Mouse (Mus musculus) heart, adult 8-10 months (tissue): ENCODE measurements around the gene Fuz. TPM values are rescaled to one million over a fixed set of nuclear protein-coding genes. Genes with fewer than 3 reads are reported as not detected.
A peak's percentile ranks its signal among the peaks of the same experiment; 100 is the strongest.

Source experiments
- DNase-seq: peaks from one replicate; pipeline ENCODE4 v3.0.0; 2022; ENCODE audit warnings: low spot score
- total RNA-seq, 4 experiments: library from RNA; stranded (reverse); gene quantifications; 2 replicates each; pipeline ENCODE4 v1.2.4; 2022

The Fuz gene
- 10 to 100 TPM; 14.9 to 18.5 (median 17.4) TPM for total RNA-seq

DNA sequence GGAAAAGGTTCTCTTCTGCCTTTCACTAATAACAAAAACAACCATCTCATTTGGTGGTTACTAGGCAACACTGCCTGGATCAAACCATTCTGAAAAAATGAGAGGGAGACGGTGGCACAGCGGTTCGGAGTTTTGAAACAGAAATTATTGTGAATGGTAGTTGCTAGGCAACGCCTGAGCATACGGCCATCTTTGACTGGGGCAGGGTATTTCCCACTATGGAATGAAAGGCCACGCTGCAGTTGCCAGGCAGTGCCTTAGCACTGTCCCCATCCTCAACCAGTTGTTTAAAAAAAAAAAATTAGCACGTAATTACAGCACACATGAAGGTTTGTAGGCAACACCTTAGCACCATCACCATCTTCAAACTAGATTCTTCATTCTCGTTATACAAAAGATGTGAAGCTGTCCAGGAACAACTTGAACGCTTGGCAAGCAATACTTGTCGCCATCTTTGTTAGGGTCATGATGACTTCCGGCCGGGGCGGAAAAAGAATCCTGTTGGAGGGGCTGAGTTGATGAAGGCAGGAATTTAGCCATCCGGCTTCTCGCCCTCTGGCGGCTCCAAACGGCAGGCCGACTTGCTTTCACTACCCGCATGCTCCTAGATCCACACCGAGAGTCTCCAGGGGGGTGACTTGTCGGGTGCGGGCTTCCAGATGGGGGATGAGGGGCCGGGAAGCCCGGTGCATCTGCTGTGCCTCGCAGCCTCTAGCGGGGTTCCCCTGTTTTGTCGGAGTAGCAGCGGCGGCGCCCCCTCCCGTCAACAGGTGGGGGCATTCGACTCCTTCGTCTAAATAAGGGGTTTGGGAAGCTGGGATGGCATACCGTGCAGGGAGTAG lies at the start of gene Fuz:
Gene Fuz, plus strand, starts transcription at position 487 of the 842 bp plus-strand sequence.
- peak; percentile 96 for DNase-seq

GRCm38 (mm10) chr7:44846804-44847203 lies 49.1 kb upstream of the Fuz start:
- DNase-seq, result no peak

GRCm38 (mm10) chr7:44847772-44848171 lies 48.1 kb upstream of the Fuz start:
- DNase-seq, result no peak

DNA sequence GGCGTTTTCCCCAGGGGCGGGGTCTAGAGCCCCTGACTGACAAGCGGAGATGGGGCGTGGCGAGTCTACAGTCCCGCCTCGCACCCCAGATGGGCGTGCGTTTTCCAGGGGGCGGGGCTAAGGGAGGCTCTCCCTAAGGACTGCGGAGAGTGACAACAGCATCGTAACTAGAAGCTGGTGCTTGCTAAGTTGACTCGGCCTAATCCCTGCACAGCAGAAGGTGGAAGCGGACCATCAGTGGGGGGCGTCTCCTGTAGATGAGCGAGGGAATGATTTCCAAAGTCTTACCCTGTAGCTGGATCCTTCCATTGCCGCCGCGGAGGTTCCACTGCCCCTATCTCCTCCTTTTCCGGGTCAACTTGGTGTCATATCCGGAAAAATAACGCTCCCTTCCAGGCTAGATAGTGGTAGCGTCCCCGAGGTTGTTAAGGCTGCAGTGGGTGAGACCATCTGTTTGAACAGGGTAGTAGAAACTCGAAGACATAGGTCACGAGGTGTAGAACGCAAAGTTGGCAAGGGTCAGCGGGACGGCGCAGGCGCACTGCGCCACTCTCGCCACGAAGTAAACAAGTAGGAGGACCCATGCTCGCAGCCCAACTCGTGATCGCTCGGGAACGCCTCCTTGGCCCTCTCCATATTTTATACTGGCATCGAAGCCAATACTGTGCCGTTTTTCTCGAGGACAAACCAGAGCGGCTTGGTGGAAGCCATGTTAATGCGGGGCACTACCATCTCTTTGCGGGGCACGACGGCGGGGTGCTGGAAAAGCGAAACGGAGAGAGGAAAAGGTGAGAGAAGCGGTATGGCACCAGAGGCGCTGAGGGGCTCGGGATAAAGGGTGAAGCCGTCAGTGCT lies 47.1 kb upstream of the Fuz start, which contains the start of the genes Akt1s1 and Tbc1d17:
Gene Akt1s1, plus strand, starts transcription at position 431 of the 855 bp plus-strand sequence.
Gene Tbc1d17, minus strand, starts transcription at position 519 of the 855 bp plus-strand sequence.
- peak; percentile 100 for DNase-seq

GRCm38 (mm10) chr7:44849416-44850111 lies 46.3 kb upstream of the Fuz start:
- DNase-seq, result peak; percentile 93

DNA sequence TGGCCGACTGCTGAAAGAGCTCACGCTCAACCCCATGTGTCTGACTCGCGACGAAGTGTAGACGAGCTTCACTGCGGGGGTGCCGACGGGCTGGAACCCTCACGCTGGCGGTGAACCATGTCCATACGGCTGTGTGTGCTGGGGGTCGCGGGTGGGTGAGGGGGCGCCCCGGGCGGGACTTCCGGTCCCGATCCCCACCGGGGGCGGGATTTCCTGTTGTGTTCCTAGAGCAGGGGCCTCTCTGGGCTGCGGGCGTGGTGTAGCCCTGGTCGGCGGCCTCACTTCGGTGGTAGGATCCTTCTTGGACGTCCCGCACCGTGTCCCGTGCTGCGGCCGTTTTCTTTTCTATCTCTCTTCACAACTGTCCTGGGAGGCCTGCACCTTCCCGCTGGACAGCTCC lies 45.7 kb upstream of the Fuz start:
- DNase-seq, result no peak

DNA sequence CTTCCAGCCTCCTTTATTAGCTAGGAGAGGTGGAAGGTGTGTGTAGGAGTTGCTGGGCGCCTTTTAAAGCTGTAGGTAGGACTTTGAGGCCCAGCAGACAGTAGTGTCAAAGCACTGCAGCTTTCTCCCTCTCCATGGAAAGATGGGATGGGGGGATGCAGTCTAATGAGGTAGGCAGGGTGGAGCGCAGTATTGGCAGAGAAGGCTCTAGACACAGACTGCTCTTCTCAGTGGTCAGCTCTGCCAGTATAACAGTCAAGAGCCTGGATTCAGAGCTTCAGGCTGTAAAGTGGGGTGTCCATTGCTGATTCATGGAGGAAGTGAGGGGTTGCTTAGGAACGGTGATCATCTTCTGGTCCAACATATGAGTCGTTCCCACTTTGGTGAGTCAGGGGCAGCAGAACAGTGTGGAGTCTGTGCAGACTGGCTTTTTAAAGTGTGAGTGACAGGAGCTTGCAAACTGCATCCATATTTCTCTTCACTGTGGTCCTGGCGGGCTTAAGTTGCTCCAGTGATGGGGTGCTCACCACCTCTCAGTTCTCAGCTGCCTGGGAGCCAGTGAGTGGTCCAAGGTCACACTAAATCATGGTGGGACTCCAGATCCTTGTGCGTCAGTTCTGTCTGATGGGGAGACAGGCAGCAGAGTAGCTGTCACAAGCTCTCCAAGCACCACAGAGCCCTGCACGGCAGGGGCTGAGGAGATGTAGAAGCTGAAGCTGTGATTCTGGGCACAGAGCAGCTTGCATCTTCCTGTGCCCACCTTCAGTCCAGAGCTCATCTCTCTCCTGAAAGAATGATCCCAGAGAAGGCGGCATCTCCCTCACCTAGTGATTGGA lies 44.9 kb upstream of the Fuz start:
- no peak for DNase-seq

DNA sequence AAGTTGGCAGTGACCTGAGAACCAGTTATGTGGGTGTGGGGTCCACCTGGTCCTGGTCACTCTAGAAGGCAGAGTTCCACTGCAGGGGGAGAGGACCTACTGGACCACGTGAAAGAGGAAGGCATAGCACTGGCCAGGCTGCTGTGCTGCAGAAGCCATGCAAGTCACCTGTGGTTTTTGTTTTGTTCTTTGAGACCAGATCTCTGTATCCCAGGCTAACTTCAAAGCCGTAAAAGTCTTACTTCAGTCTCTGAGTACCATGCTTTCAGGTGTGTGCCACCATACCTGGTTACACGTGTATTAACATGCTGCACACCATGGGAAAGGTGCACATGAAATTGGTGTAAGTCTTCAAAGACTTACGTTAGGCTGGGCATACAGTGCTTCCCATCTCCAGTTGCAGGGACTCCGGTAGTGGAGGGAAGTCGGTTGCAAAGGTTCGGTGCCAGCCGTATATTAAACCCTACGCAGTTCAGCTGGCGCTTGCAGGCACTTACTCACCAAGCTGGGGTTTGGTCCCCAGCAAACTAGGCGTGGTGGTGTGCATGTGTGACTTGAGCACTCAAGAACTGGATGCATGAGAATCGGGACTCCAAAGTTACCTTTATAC lies 44.1 kb upstream of the Fuz start:
- no peak for DNase-seq

GRCm38 (mm10) chr7:44852259-44853027 lies 43.4 kb upstream of the Fuz start:
- DNase-seq, result no peak

GRCm38 (mm10) chr7:44853065-44853464 lies 42.8 kb upstream of the Fuz start:
- no peak for DNase-seq

DNA sequence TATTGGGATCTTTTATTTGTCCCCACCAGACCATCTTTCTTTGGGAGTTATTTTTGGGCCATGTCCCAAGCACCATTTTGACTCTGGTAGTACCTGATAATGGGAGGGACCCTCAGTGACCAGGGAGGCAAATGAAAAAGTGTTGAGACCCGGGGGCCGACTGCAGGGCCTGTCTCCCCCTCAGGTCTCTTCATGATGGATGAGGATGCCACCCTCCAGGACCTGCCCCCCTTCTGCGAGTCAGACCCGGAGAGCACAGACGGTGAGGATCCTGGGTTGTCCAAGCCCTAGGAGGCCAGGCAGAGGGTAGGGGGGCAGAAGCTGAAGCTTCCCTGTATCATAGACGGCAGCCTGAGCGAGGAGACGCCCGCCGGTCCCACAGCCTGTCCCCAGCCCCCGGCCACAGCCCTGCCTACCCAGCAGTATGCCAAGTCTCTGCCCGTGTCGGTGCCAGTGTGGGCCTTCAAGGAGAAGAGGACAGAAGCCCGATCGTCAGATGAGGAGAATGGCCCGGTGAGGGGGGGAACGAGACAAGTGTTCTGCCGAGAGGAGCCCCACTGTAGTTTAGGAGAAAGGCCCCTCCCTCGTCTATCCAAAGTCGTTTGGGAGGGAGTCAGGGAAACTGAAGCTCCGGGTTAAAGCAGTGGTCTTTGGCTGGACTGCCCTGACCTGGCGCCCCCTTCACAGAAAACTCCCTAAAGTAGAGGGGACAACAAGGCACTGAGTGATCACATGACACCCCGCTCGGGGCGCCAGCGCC lies 42.1 kb upstream of the Fuz start:
- DNase-seq, result no peak

GRCm38 (mm10) chr7:44854356-44855031 lies 41.4 kb upstream of the Fuz start:
- DNase-seq, result peak; percentile 89

GRCm38 (mm10) chr7:44855036-44855435 lies 40.8 kb upstream of the Fuz start:
- DNase-seq, result no peak

GRCm38 (mm10) chr7:44856265-44856916 lies 39.5 kb upstream of the Fuz start:
- DNase-seq, result no peak

DNA sequence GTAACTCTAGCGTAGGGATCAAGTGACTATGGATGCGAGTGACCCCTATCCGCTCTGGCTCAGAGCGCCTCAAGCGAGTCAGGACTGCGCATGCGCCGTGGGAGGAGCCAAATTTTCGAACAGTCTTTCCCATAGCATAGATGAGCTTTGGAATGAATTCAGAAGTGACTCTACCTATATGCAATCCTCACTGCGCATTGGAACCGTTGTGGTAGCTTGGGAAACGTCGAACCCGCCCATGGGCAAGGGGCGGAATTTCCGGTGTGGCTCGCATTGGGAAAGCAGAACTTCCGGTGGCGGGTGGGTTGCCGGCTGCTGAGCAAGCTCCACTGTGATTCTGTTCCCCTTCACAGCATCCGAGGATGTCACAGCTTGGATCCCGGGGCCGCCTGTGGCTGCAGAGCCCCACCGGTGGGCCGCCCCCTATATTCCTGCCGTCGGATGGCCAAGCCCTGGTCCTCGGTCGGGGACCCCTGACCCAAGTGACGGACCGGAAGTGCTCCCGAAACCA lies 38.8 kb upstream of the Fuz start, which contains the start of gene Pnkp:
Gene Pnkp, plus strand, starts transcription at position 98 of the 511 bp plus-strand sequence.
- DNase-seq, result peak; percentile 85

DNA sequence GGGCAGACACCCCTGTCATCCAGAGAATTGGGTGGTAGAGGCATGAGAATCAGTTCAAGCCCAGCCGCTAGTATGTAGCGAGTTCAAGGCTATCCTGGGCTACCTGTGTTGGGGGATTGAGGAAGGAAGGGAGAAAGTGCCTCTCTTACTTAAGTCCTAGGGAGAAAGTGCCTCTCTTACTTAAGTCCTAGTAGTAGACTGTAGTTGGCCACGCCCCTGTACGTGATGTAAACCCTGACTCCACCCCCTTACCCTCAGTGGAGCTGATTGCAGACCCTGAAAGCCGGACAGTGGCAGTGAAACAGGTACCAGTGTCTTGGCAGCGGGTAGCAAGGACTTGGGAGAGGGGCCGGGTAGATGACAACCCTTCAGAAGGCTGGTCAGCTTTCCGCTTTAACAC lies 38.0 kb upstream of the Fuz start:
- DNase-seq, result no peak

GRCm38 (mm10) chr7:44859896-44860295 lies 36.0 kb upstream of the Fuz start:
- no peak for DNase-seq
